Mouse (Mus musculus) embryonic fibroblast, embryonic 13.5 days (primary cell): Measurements from ENCODE around the gene Stub1.

Experiments
- CTCF ChIP-seq: IDR thresholded peaks from 2 replicates; pipeline ENCODE4 v1.5.1; 2011; ENCODE audit warnings: mild to moderate bottlenecking, control low read depth, low read length, moderate library complexity, borderline replicate concordance; ENCODE audit not compliant: insufficient read depth
- POLR2A ChIP-seq: IDR thresholded peaks from 2 replicates; pipeline ENCODE4 v1.6.1; 2011; ENCODE audit warnings: low read depth, mild to moderate bottlenecking, control low read depth, low read length, moderate library complexity

GRCm38 (mm10) chr17:25795609-25796092, 37.6 kb downstream of the Stub1 start, which contains the start of gene AC134908.4:
- TF ChIP-seq POLR2A (no peak), CTCF (no peak)
